Mouse (Mus musculus) heart, adult 18-20 months (tissue): ENCODE measurements at regions not wholly inside any gene's neighbourhood (a gene's known extent, or its start where the extent isn't known, plus 50 kb on each side); places are given as distances from the start of the nearest gene placed in this dataset.

ENCODE experiments used
- DNase-seq, 2 experiments: peaks; one replicate each; pipeline ENCODE4 v3.0.0; 2021 to 2022; ENCODE audit warnings: mixed read lengths in 1 of 2

GRCm38 (mm10) chr3:70783142-70783541, 775.7 kb downstream of the Otol1 start:
- DNase-seq: no peak

DNA sequence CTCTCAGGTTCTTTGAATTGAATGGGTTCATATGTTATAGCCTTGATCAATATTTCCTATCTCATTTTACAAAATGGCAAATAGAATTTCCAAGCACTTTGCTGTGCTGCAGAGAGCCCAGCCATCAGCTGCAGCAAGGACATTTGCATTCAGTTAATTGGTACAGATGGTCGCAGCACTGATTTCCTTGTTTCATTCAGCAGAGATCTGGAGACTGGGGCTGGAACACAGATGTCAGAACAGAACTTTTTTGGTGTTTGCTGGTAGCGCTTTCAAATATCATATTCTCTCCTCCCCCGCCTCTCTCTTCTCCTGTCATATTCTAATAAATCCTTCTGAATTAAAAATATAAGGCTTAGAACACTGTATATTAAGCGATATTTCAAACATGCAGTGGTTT, 794.8 kb downstream of the Otol1 start:
- DNase-seq: no peak

DNA sequence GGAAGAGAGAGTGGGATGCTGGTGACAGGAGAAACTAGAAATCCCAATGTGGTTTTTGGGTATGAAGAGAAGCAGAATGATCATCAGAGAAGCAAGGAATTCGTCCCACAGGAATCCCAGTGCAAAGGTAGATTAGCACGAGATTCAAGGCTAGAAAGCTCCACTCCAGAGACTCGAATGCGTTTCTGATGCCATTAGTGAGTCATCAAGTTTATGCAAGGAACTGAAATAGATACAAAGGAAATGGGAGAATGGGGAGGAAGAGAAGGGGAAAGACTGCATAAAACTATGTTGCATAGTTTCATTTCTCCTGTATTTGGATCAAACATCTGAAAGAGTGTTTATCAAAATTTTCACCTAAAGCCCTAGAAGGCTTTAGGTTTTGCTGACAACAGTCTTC, 796.0 kb downstream of the Otol1 start:
- no peak for DNase-seq

DNA sequence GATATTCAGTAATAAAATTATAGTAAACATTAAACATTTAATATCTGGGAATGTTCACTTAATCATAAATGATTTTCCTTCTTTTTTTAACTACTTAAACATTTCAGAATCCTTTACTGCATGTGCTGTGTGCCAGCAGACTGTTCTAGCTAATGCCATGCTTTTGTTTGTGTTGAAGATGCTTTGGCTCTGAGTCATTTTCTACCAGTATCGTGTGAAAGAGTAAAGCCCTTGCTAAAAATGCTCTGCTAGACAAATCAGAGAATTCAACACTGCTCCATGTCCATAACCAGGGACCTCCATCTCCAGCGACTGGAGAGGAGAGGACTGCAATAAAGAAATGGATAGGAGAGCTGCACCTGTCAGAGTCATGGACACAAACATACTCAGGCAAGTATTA, 796.5 kb downstream of the Otol1 start:
- DNase-seq: no peak

DNA sequence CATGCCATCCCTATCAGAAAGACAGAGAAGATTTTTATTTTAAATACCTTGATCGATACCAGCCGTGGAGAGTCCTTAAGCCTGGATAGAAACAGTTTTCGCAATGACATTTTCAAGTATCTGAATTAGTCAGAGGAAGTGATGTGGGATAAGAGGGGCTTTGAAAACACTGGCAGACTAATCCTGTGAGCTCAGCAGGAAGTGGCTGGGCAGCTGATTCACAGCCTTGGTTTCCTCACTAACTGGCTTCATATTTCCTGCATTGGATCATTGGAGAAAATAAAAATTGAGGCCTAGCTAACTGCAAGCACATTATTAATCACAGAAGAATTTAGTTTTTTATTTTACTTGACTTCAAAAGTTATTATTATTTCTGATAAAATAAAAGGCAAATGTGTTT, 799.8 kb downstream of the Otol1 start:
- peak; percentile 5 to 27 for DNase-seq
